Mouse (Mus musculus): Measurements from ENCODE around the gene Gcn1l1. TPM values are rescaled to one million over a fixed set of nuclear protein-coding genes. Genes with fewer than 3 reads are reported as not detected.

Gcn1l1 gene
- polyA plus RNA-seq, 1 experiment from 2014 or later = 9.3 TPM

GRCm38 (mm10) chr5:115651821-115652220 is 86.8 kb downstream of the Gcn1l1 start:
- Histone ChIP-seq H3K4me2 (replicated peaks; ENCODE audit: low read depth) (no peak overlapping the region), H3K27ac (ENCODE audit: low read depth, low read length) (no peak overlapping the region), H3K4me1 (replicated peaks; ENCODE audit: control insufficient read depth, insufficient read depth, low read length) (no peaks in the 10 kb centered on the region), H3K36me3 (ENCODE audit: control insufficient read depth, insufficient read depth) (peaks cover 11% of the 10 kb centered on the region; the same call in 1 of the 2 replicates), H3K4me3 (ENCODE audit: low read depth, low read length) (no peak overlapping the region), H3K27me3 (replicated peaks; ENCODE audit: control insufficient read depth, insufficient read depth, low read length) (no peaks in the 10 kb centered on the region), H3K9ac (ENCODE audit: low read depth, low read length) (no peak overlapping the region), H3K9me3 (ENCODE audit: control insufficient read depth) (no peaks in the 10 kb centered on the region)
- ATAC-seq = no peak
- TF ChIP-seq CTCF (IDR thresholded peaks at IDR 0.05; ENCODE audit: low read depth) = no peak
- 82% methylated on average over 10 of the region's 10 CpGs for WGBS

- peak overlapping the region; percentile 58 for H3K27ac ChIP-seq (ENCODE audit: low read depth, low read length)
- peak; percentile 97 for TF ChIP-seq CTCF (IDR thresholded peaks at IDR 0.05; ENCODE audit: low read depth)
- WGBS = 3% methylated on average over 35 of the region's 35 CpGs
- no peaks in the 10 kb centered on the region for H3K4me1 ChIP-seq (replicated peaks; ENCODE audit: control insufficient read depth, insufficient read depth, low read length)
- H3K36me3 ChIP-seq (ENCODE audit: control insufficient read depth, insufficient read depth) = peaks cover under 1% of the 10 kb centered on the region; the same call in 1 of the 2 replicates
- H3K4me3 ChIP-seq (ENCODE audit: low read depth, low read length) = peak overlapping the region; percentile 36
- peak overlapping the region; percentile 66 for H3K4me2 ChIP-seq (replicated peaks; ENCODE audit: low read depth)
- peak overlapping the region; percentile 38 for H3K9ac ChIP-seq (ENCODE audit: low read depth, low read length)
- no peaks in the 10 kb centered on the region for H3K9me3 ChIP-seq (ENCODE audit: control insufficient read depth)
- no peaks in the 10 kb centered on the region for H3K27me3 ChIP-seq (replicated peaks; ENCODE audit: control insufficient read depth, insufficient read depth, low read length)
- peak; percentile 99 for ATAC-seq
Measured at GRCm38 (mm10) chr5:115652681-115653575, 87.9 kb downstream of the Gcn1l1 start.

- 93% methylated on average over 12 of the region's 12 CpGs for WGBS
- H3K27me3 ChIP-seq (replicated peaks; ENCODE audit: control insufficient read depth, insufficient read depth, low read length) = no peaks in the 10 kb centered on the region
- no peaks in the 10 kb centered on the region; the same call in 1 of the 2 replicates for H3K36me3 ChIP-seq (ENCODE audit: control insufficient read depth, insufficient read depth)
- no peak for TF ChIP-seq CTCF (IDR thresholded peaks at IDR 0.05; ENCODE audit: low read depth)
- no peak overlapping the region for H3K4me2 ChIP-seq (replicated peaks; ENCODE audit: low read depth)
- H3K4me1 ChIP-seq (replicated peaks; ENCODE audit: control insufficient read depth, insufficient read depth, low read length) = no peaks in the 10 kb centered on the region
- no peak overlapping the region for H3K27ac ChIP-seq (ENCODE audit: low read depth, low read length)
- H3K4me3 ChIP-seq (ENCODE audit: low read depth, low read length) = no peak overlapping the region
- ATAC-seq = no peak
- no peaks in the 10 kb centered on the region for H3K9me3 ChIP-seq (ENCODE audit: control insufficient read depth)
- H3K9ac ChIP-seq (ENCODE audit: low read depth, low read length) = no peak overlapping the region
Measured at GRCm38 (mm10) chr5:115653776-115654175, 88.7 kb downstream of the Gcn1l1 start.

GRCm38 (mm10) chr5:115656677-115657076 is 91.6 kb downstream of the Gcn1l1 start:
- Histone ChIP-seq H3K27ac (ENCODE audit: low read depth, low read length) (no peak overlapping the region), H3K27me3 (replicated peaks; ENCODE audit: control insufficient read depth, insufficient read depth, low read length) (no peaks in the 10 kb centered on the region), H3K4me3 (ENCODE audit: low read depth, low read length) (no peak overlapping the region), H3K36me3 (ENCODE audit: control insufficient read depth, insufficient read depth) (no peaks in the 10 kb centered on the region), H3K9ac (ENCODE audit: low read depth, low read length) (no peak overlapping the region), H3K4me1 (replicated peaks; ENCODE audit: control insufficient read depth, insufficient read depth, low read length) (no peaks in the 10 kb centered on the region), H3K4me2 (replicated peaks; ENCODE audit: low read depth) (no peak overlapping the region), H3K9me3 (ENCODE audit: control insufficient read depth) (no peaks in the 10 kb centered on the region)
- 63% methylated on average over 6 of the region's 6 CpGs for WGBS
- TF ChIP-seq CTCF (IDR thresholded peaks at IDR 0.05; ENCODE audit: low read depth) = no peak
- ATAC-seq = no peak

- Histone ChIP-seq H3K9ac (ENCODE audit: low read depth, low read length) (no peak overlapping the region), H3K4me3 (ENCODE audit: low read depth, low read length) (no peak overlapping the region), H3K4me2 (replicated peaks; ENCODE audit: low read depth) (no peak overlapping the region), H3K27ac (ENCODE audit: low read depth, low read length) (no peak overlapping the region; the same call in 1 of the 2 replicates), H3K27me3 (replicated peaks; ENCODE audit: control insufficient read depth, insufficient read depth, low read length) (no peaks in the 10 kb centered on the region), H3K9me3 (ENCODE audit: control insufficient read depth) (no peaks in the 10 kb centered on the region), H3K4me1 (replicated peaks; ENCODE audit: control insufficient read depth, insufficient read depth, low read length) (no peaks in the 10 kb centered on the region), H3K36me3 (ENCODE audit: control insufficient read depth, insufficient read depth) (no peaks in the 10 kb centered on the region)
- ATAC-seq = no peak
- TF ChIP-seq CTCF (IDR thresholded peaks at IDR 0.05; ENCODE audit: low read depth) = no peak
- 71% methylated on average over 1 of the region's 1 CpGs for WGBS
Measured at GRCm38 (mm10) chr5:115657234-115657633, 92.2 kb downstream of the Gcn1l1 start.

GRCm38 (mm10) chr5:115658352-115658751 is 93.3 kb downstream of the Gcn1l1 start:
- ATAC-seq = no peak
- TF ChIP-seq CTCF (IDR thresholded peaks at IDR 0.05; ENCODE audit: low read depth) = no peak
- H3K36me3 ChIP-seq (ENCODE audit: control insufficient read depth, insufficient read depth) = no peaks in the 10 kb centered on the region
- no peaks in the 10 kb centered on the region for H3K27me3 ChIP-seq (replicated peaks; ENCODE audit: control insufficient read depth, insufficient read depth, low read length)
- H3K9ac ChIP-seq (ENCODE audit: low read depth, low read length) = no peak overlapping the region
- no peak overlapping the region for H3K4me3 ChIP-seq (ENCODE audit: low read depth, low read length)
- H3K4me2 ChIP-seq (replicated peaks; ENCODE audit: low read depth) = no peak overlapping the region
- no peak overlapping the region for H3K27ac ChIP-seq (ENCODE audit: low read depth, low read length)
- H3K9me3 ChIP-seq (ENCODE audit: control insufficient read depth) = no peaks in the 10 kb centered on the region
- no peaks in the 10 kb centered on the region for H3K4me1 ChIP-seq (replicated peaks; ENCODE audit: control insufficient read depth, insufficient read depth, low read length)
- 77% methylated on average over 6 of the region's 6 CpGs for WGBS
